Comparison of ENCODE assay signal across 21 mouse cellular contexts in genomic region chr7:117388284-117388988, GRCm38 (mm10). TPM values are rescaled to one million over a fixed set of nuclear protein-coding genes. Genes with fewer than 3 reads are reported as not detected.
A peak's percentile ranks its signal among the peaks of the same experiment; 100 is the strongest.
DNase-seq lines count a peak whose midpoint lies in the region; ATAC-seq and TF ChIP-seq lines count a peak whose summit lies in the region.
"Had no signal": no experiment of that assay in that cellular context is flagged by ENCODE, and none has a peak within 500 bp of the region (broad histone marks: within the 10 kb centered on the region; RNA-seq: fewer than 3 reads in every experiment).

No protein-coding gene starts in this region.

- no peak for TF ChIP-seq CTCF in MEL (IDR thresholded peaks at IDR 0.05 in 2 of 3, conservative IDR thresholded peaks at IDR 0.05 in 1 of 3; ENCODE audit: control insufficient read depth in 1 of 3, insufficient read depth in 1 of 3, low read depth in 2 of 3, low read length in 3 of 3, poor library complexity in 1 of 3, severe bottlenecking in 1 of 3)

- TF ChIP-seq RAD21 in MEL (IDR thresholded peaks at IDR 0.05; ENCODE audit: low read depth, low read length): no peak

- WGBS in liver, embryonic 13.5 days (ENCODE audit: insufficient replicate concordance): 56% methylated on average over 9 of the region's 9 CpGs
- 88% methylated on average over 9 of the region's 9 CpGs for WGBS in hindbrain, embryonic 10.5 days

- no peaks in the 10 kb centered on the region for H3K9me3 ChIP-seq in MEL (replicated peaks; ENCODE audit: insufficient read depth, low read length)
- no peaks in the 10 kb centered on the region for H3K9me3 ChIP-seq in liver, embryonic 13.5 days (replicated peaks)
- H3K9me3 ChIP-seq in hindbrain, embryonic 10.5 days: no peaks in the 10 kb centered on the region
- H3K9me3 ChIP-seq: embryonic facial prominence, embryonic 12.5 days; forebrain, embryonic 12.5 days; heart, embryonic 15.5 days had no signal

- DNase-seq in kidney, adult 9 months: peak; percentile 72
- DNase-seq in kidney, adult 11 months: no peak
- DNase-seq in MEL (ENCODE audit: low read depth, low spot score): peak; percentile 62
- no peak for DNase-seq in liver, embryonic 13.5 days
- DNase-seq in thymus, postnatal 36 days: no peak
- DNase-seq in layer of hippocampus, adult 9-10 months (ENCODE audit: low spot score): no peak
- DNase-seq in hindbrain, embryonic 10.5 days (ENCODE audit: low spot score): no peak
- DNase-seq: adrenal gland, postnatal 25 days; cerebellum, adult 18-20 months; cerebellum, adult 9-11 months; cerebellum, postnatal 36 days; gastrocnemius, postnatal 10 days; heart, adult 2 months; heart, postnatal 14 days had no signal

- H3K9ac ChIP-seq in MEL (ENCODE audit: control insufficient read depth, low read depth, low read length, poor library complexity, severe bottlenecking): peak overlapping the region; percentile 27; the same call in 1 of the 2 replicates
- H3K9ac ChIP-seq in liver, embryonic 13.5 days: no peak overlapping the region
- H3K9ac ChIP-seq: embryonic facial prominence, embryonic 12.5 days; forebrain, embryonic 12.5 days; heart, embryonic 15.5 days; hindbrain, embryonic 14.5 days had no signal

- H3K4me1 ChIP-seq in MEL (ENCODE audit: control insufficient read depth in 1 of 2, insufficient read depth in 2 of 2, low read length in 2 of 2): peaks cover 44 to 76% of the 10 kb centered on the region in 2 experiments
- H3K4me1 ChIP-seq in liver, embryonic 13.5 days (replicated peaks): peaks cover 47% of the 10 kb centered on the region
- peaks cover 9% of the 10 kb centered on the region; the same call in 1 of the 2 replicates for H3K4me1 ChIP-seq in hindbrain, embryonic 10.5 days (replicated peaks)
- H3K4me1 ChIP-seq: embryonic facial prominence, embryonic 12.5 days had no signal

- peak in 1 of 2 experiments; percentile 18; a peak in 1 of 4 replicates for TF ChIP-seq POLR2A in MEL (IDR thresholded peaks at IDR 0.05; ENCODE audit: control insufficient read depth in 1 of 2, insufficient read depth in 1 of 2, low read depth in 1 of 2, low read length in 2 of 2, poor library complexity in 1 of 2)

- H3K4me2 ChIP-seq in liver, embryonic 13.5 days: peak overlapping the region; percentile 17
- H3K4me2 ChIP-seq: embryonic facial prominence, embryonic 12.5 days; forebrain, embryonic 12.5 days; heart, embryonic 11.5 days; heart, embryonic 15.5 days; hindbrain, embryonic 14.5 days had no signal

- peak; percentile 88 to 90 for TF ChIP-seq EP300 in MEL (IDR thresholded peaks at IDR 0.05; ENCODE audit: low read depth in 1 of 2, low read length in 2 of 2)

- H3K4me3 ChIP-seq in MEL (ENCODE audit: control insufficient read depth in 1 of 2, insufficient read depth in 1 of 2, low read depth in 2 of 2, low read length in 2 of 2): 0 out of 4 replicates have a peak overlapping the region, but pooled peaks of 1 of the 2 experiments have one; percentile 5
- H3K4me3 ChIP-seq in liver, embryonic 13.5 days (replicated peaks): no peak overlapping the region
- H3K4me3 ChIP-seq in hindbrain, embryonic 10.5 days: no peak overlapping the region
- H3K4me3 ChIP-seq: embryonic facial prominence, embryonic 12.5 days; forebrain, embryonic 12.5 days; heart, adult 2 months; heart, embryonic 15.5 days had no signal

- no peaks in the 10 kb centered on the region for H3K27me3 ChIP-seq in MEL (ENCODE audit: control insufficient read depth in 1 of 2, insufficient read depth in 2 of 2, low read length in 2 of 2)
- no peaks in the 10 kb centered on the region for H3K27me3 ChIP-seq in liver, embryonic 13.5 days
- no peaks in the 10 kb centered on the region for H3K27me3 ChIP-seq in hindbrain, embryonic 10.5 days (ENCODE audit: insufficient read depth, poor library complexity, severe bottlenecking)
- H3K27me3 ChIP-seq: embryonic facial prominence, embryonic 12.5 days; forebrain, embryonic 12.5 days; heart, embryonic 15.5 days had no signal

- H3K79me2 ChIP-seq in MEL (ENCODE audit: control insufficient read depth, insufficient read depth, low read length, poor library complexity): peaks cover 47% of the 10 kb centered on the region

- H3K36me3 ChIP-seq in MEL (ENCODE audit: control insufficient read depth in 1 of 2, insufficient read depth in 2 of 2, low read length in 2 of 2): peaks cover 2 to 81% of the 10 kb centered on the region in 2 experiments
- H3K36me3 ChIP-seq in liver, embryonic 13.5 days: no peaks in the 10 kb centered on the region
- H3K36me3 ChIP-seq in hindbrain, embryonic 10.5 days: no peaks in the 10 kb centered on the region
- H3K36me3 ChIP-seq: embryonic facial prominence, embryonic 12.5 days; heart, embryonic 15.5 days had no signal

- peak; percentile 36; the same call in 1 of the 2 replicates for ATAC-seq in granulocyte monocyte progenitor cell, adult 5-6 weeks (replicated peaks; ENCODE audit: poor library complexity, severe bottlenecking)
- ATAC-seq in liver, embryonic 13.5 days (ENCODE audit: low read depth): no peak; the same call in 1 of the 2 replicates
- ATAC-seq: forebrain, embryonic 16.5 days had no signal

- peak overlapping the region; percentile 96 for H3K27ac ChIP-seq in MEL (ENCODE audit: control insufficient read depth, low read depth, low read length)
- no peak overlapping the region; the same call in 1 of the 2 replicates for H3K27ac ChIP-seq in liver, embryonic 13.5 days
- no peak overlapping the region for H3K27ac ChIP-seq in hindbrain, embryonic 10.5 days
- H3K27ac ChIP-seq: embryonic facial prominence, embryonic 12.5 days; forebrain, embryonic 12.5 days; heart, adult 2 months; heart, embryonic 15.5 days; hindbrain, embryonic 14.5 days had no signal

TF ChIP-seq in MEL, 35 proteins besides CTCF, POLR2A, EP300 and RAD21:
- TF ChIP-seq UBTF (IDR thresholded peaks at IDR 0.05; ENCODE audit: borderline replicate concordance, insufficient read depth, low read depth, low read length) (no peak), USF2 (IDR thresholded peaks at IDR 0.05; ENCODE audit: borderline replicate concordance in 1 of 2, insufficient read depth in 1 of 2, low read depth in 1 of 2, low read length in 2 of 2) (no peak), NRF1 (IDR thresholded peaks at IDR 0.05; ENCODE audit: insufficient read depth, low read depth, low read length, poor library complexity, severe bottlenecking) (no peak), MAZ (IDR thresholded peaks at IDR 0.05; ENCODE audit: low read depth, low read length) (peak; percentile 59; the same call in 1 of the 2 replicates), NELFE (IDR thresholded peaks at IDR 0.05; ENCODE audit: low read depth, low read length) (peak; percentile 42; the same call in 1 of the 2 replicates), MXI1 (IDR thresholded peaks at IDR 0.05; ENCODE audit: low read depth, low read length) (peak; percentile 31; the same call in 1 of the 2 replicates), POLR2AphosphoS2 (IDR thresholded peaks at IDR 0.05; ENCODE audit: low read length) (no peak), SIN3A (IDR thresholded peaks at IDR 0.05; ENCODE audit: low read length) (no peak; the same call in 1 of the 2 replicates), RCOR1 (IDR thresholded peaks at IDR 0.05; ENCODE audit: low read depth, low read length) (peak; percentile 79), GATA1 (IDR thresholded peaks at IDR 0.05; ENCODE audit: low read depth, low read length) (peak; percentile 92), ETS1 (IDR thresholded peaks at IDR 0.05; ENCODE audit: low read depth, low read length) (peak; percentile 68), TCF12 (IDR thresholded peaks at IDR 0.05; ENCODE audit: low read depth, low read length) (peak; percentile 68), MYB (IDR thresholded peaks at IDR 0.05; ENCODE audit: low read depth, low read length) (peak; percentile 70), ELF1 (IDR thresholded peaks at IDR 0.05; ENCODE audit: low read depth, low read length) (no peak), JUND (IDR thresholded peaks at IDR 0.05; ENCODE audit: low read depth, low read length) (0 out of 2 replicates have a peak, but pooled peaks have one; percentile 44), KAT2A (conservative IDR thresholded peaks at IDR 0.05; ENCODE audit: low read depth, low read length) (no peak; the same call in 1 of the 2 replicates), MAX (IDR thresholded peaks at IDR 0.05; ENCODE audit: low read length) (0 out of 2 replicates have a peak, but pooled peaks have one; percentile 25), CHD2 (IDR thresholded peaks at IDR 0.05; ENCODE audit: low read length) (peak; percentile 32; the same call in 1 of the 2 replicates), TBP (IDR thresholded peaks at IDR 0.05; ENCODE audit: low read depth, low read length) (no peak), USF1 (IDR thresholded peaks at IDR 0.05; ENCODE audit: low read depth, low read length) (no peak), ZKSCAN1 (IDR thresholded peaks at IDR 0.05; ENCODE audit: low read depth, low read length) (no peak), ZMIZ1 (IDR thresholded peaks at IDR 0.05; ENCODE audit: low read depth, low read length) (0 out of 2 replicates have a peak, but pooled peaks have one; percentile 61), ZC3H11A (IDR thresholded peaks at IDR 0.05; ENCODE audit: low read depth, low read length) (peak; percentile 22; the same call in 1 of the 2 replicates), MAFK (IDR thresholded peaks at IDR 0.05; ENCODE audit: borderline replicate concordance, low read depth, low read length) (0 out of 2 replicates have a peak, but pooled peaks have one; percentile 27), CHD1 (IDR thresholded peaks at IDR 0.05; ENCODE audit: low read depth, low read length) (no peak), HCFC1 (IDR thresholded peaks at IDR 0.05; ENCODE audit: low read depth, low read length) (0 out of 2 replicates have a peak, but pooled peaks have one; percentile 24)
TF ChIP-seq in MEL: peak in this region for 15.

RNA-seq across cellular contexts. Expression of gene Xylt1, which starts 7.7 kb away (rescaled TPM):
- 9.0 and 9.4 TPM in 2 replicates for total RNA-seq in MEL (2012; rRNA removed)
- 10 to 100 TPM in 1 of 2 experiments, not detected in 1; 13.3 TPM for polyA plus RNA-seq in MEL (2012; ENCODE audit: insufficient read depth in 1 of 2, insufficient read length in 2 of 2, low read depth in 1 of 2, low replicate concordance in 2 of 2, missing spikeins in 1 of 2)
- 21.9 and 26.8 TPM in 2 replicates for total RNA-seq in granulocyte monocyte progenitor cell, adult 5-6 weeks (2014; fragmentation: Nextera tagmentation)
- total RNA-seq in granulocyte monocyte progenitor cell, adult 5-6 weeks (2017): 16.2 and 20.9 TPM in 2 replicates
- 0.20 and 0.23 TPM in 2 replicates for polyA plus RNA-seq in liver, embryonic 13.5 days (2015; fragmentation: Nextera tagmentation; extraction: Ambion mirVana)
- 0.92 and 1.4 TPM in 2 replicates for polyA plus RNA-seq in hindbrain, embryonic 10.5 days (2016; fragmentation: Nextera tagmentation; extraction: Ambion mirVana)

Comparison
In these comparisons a context has a peak if more than half of its experiments do, and no peak if none do; other contexts are left out.
1. DNase-seq: peak in kidney, adult 9 months (single experiment) and MEL (single experiment); none in kidney, adult 11 months (single experiment), liver, embryonic 13.5 days (single experiment), thymus, postnatal 36 days (0 of 2), layer of hippocampus, adult 9-10 months (single experiment) and hindbrain, embryonic 10.5 days (single experiment).